Mouse (Mus musculus): Measurements from ENCODE around the gene Itgb1bp1.

DNA sequence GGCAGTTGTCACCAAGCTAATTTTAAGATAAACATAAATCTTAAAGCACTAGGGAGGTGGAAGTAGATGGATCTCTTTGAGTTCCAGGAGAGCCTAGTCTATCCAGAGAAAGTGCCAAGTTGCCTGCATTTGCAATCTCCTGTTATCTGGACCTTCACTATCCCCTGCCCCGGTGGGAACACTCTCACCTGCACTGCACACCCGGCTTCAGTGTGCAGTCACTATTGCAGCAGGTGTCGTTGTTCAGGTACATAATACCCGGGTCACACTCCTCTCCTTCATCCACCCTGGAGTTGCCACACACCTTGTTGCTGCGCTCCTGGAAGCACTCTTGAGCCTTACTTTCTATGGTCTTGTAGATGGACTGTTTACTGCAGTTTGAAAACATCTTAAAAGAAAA is 47.7 kb upstream of the Itgb1bp1 start:
- no peak for TF ChIP-seq CTCF (IDR thresholded peaks at IDR 0.05; ENCODE audit: low read depth, low read length)
- no peak for TF ChIP-seq POLR2A (IDR thresholded peaks at IDR 0.05; ENCODE audit: insufficient read depth, low read length)

Data from ES-Bruce4 (cell line).